Mouse (Mus musculus) gastrocnemius, adult 2 months (tissue): ENCODE measurements at regions not wholly inside any gene's neighbourhood (a gene's known extent, or its start where the extent isn't known, plus 50 kb on each side); places are given as distances from the start of the nearest gene placed in this dataset.

Experiments
- DNase-seq: peaks from one replicate; pipeline ENCODE4 v3.0.0; 2022
- H3K27ac ChIP-seq: fragments of 200-600 bp; 2 replicates; pipeline ENCODE4 v1.8.1; 2022; ENCODE audit warnings: mild to moderate bottlenecking
- H3K4me3 ChIP-seq: fragments of 200-600 bp; 2 replicates; pipeline ENCODE4 v1.8.1; 2022; ENCODE audit warnings: mild to moderate bottlenecking, moderate library complexity
- CTCF ChIP-seq: fragments of 200-600 bp; IDR thresholded peaks from 2 replicates; pipeline ENCODE4 v1.8.1; 2022; ENCODE audit warnings: antibody characterized with exemption, mild to moderate bottlenecking, moderate library complexity
- intact Hi-C: fragments of 180-260 bp; cut with DNase I; formaldehyde crosslinking; loops from one replicate; pipeline ENCODE4 v1.15.1; 2025

GRCm38 (mm10) chr3:102636076-102636475 is 98.3 kb upstream of the Tspan2 start:
- DNase-seq, result no peak
- H3K27ac ChIP-seq, result no peak overlapping the region
- no peak overlapping the region for H3K4me3 ChIP-seq
- intact Hi-C loops, result no loop called here
- no peak for TF ChIP-seq CTCF

GRCm38 (mm10) chr3:102636674-102637073 is 97.7 kb upstream of the Tspan2 start:
- no peak for DNase-seq
- no peak overlapping the region for H3K27ac ChIP-seq
- no peak overlapping the region for H3K4me3 ChIP-seq
- TF ChIP-seq CTCF, result no peak
- intact Hi-C loops, result no loop called here

GRCm38 (mm10) chr3:102644276-102644940 is 89.9 kb upstream of the Tspan2 start:
- Histone ChIP-seq H3K4me3 (no peak overlapping the region), H3K27ac (no peak overlapping the region)
- no peak for TF ChIP-seq CTCF
- intact Hi-C loops, result no loop called here
- DNase-seq, result no peak

GRCm38 (mm10) chr3:102648450-102648849 is 85.9 kb upstream of the Tspan2 start:
- no peak for TF ChIP-seq CTCF
- Histone ChIP-seq H3K27ac (no peak overlapping the region), H3K4me3 (no peak overlapping the region)
- intact Hi-C loops, result no loop called here
- DNase-seq, result no peak

DNA sequence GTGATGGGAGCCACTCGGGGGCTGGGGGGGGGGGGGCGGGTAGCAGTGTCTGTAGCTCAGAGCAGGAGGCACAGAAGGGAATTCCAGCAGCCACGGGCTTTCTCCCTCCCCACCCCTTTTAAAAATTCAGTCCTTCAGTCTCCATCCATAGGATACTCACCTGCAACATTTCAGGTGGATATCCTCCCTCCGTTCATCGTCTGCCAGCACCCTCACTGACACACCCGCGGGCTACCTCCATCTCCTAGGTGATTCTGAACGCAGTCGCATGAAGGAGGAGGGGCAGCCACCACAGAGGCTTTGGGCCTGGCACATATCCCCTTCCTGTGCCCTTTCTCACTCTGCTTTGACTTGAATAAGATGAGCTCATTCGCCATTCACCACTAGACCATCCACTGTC is 79.4 kb upstream of the Tspan2 start:
- no peak for DNase-seq
- Histone ChIP-seq H3K4me3 (no peak overlapping the region), H3K27ac (no peak overlapping the region)
- TF ChIP-seq CTCF, result no peak
- intact Hi-C loops, result no loop called here

DNA sequence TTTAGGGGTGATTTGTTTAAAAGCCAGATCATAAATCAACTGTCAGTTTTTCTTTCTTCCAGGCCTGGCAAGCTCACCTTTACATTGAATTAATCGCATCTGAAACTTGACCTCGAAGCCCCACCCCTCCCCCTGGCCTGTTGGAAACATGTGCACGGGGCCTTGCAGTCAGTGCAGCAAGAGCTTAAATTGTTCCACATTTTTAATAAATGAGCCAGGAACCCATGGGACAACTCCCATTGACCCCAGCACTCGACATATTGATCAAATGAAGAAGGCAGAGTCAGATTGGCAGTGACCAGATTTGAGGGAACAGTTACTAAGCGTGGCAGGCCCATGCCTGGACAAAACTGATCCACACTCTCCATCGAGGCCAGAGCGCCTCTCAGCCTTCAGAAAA is 77.2 kb upstream of the Tspan2 start:
- no peak for TF ChIP-seq CTCF
- intact Hi-C loops, result no loop called here

DNA sequence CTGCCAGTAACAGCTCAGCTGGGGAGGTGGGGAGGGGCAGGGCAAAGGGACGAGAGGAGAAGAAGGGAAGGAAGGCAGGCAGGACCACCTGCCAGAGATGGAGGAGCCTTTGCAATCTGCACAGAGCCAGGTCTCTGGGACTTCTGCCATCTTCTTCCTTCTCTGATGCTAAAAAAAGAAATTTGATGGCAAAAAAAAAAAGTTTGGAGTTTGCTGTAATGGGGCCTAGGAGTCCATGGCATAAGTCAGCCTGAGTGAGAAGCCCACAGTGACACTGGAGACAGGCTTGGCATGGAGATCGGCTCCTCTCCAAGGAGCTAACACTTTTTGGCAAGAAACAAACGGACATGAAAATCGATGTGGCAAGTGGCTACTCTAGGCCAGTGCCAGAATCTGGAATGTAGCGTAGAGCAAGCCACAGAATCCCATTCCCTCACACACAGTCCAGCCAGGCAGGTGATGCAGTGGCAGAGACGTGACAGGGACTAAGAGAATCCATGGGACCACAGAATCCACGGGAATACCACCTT is 76.7 kb upstream of the Tspan2 start:
- intact Hi-C loops, result no loop called here
- no peak for TF ChIP-seq CTCF
- peak; percentile 28 for DNase-seq
- Histone ChIP-seq H3K4me3 (no peak overlapping the region), H3K27ac (no peak overlapping the region)

More for the DNA sequence above, 77.2 kb upstream of the Tspan2 start:
- DNase-seq, result no peak
- H3K4me3 ChIP-seq, result no peak overlapping the region
- no peak overlapping the region for H3K27ac ChIP-seq

DNA sequence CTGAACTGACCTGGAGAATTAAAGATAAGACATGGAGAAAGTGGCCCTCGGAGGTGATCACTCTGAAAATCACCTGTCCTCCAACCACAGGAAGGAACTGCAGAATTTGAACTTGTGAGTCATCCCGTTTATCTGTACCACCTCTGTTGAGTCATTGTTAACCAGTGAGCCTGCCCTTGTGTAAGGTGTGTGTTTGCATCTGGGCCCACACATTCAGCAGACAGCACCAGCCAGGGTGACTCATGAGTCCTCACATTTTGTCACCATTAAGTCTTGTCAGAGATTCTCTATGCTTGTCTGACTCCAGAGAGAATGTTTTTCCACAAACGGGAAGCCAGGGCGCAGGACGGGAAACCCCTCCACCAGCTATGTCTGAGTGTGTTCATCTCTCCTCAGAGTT is 75.0 kb upstream of the Tspan2 start:
- DNase-seq, result no peak
- intact Hi-C loops, result no loop called here
- H3K27ac ChIP-seq, result no peak overlapping the region
- no peak for TF ChIP-seq CTCF
- H3K4me3 ChIP-seq, result no peak overlapping the region

- DNase-seq, result no peak
- no peak overlapping the region for H3K4me3 ChIP-seq
- no peak for TF ChIP-seq CTCF
- intact Hi-C loops, result no loop called here
- no peak overlapping the region for H3K27ac ChIP-seq
Measured at GRCm38 (mm10) chr3:102661296-102661695, 73.0 kb upstream of the Tspan2 start.

GRCm38 (mm10) chr3:102663711-102664110 is 70.6 kb upstream of the Tspan2 start:
- Histone ChIP-seq H3K4me3 (no peak overlapping the region), H3K27ac (no peak overlapping the region)
- DNase-seq, result no peak
- intact Hi-C loops, result no loop called here
- TF ChIP-seq CTCF, result no peak

GRCm38 (mm10) chr3:102664665-102665190 is 69.6 kb upstream of the Tspan2 start:
- H3K27ac ChIP-seq, result no peak overlapping the region
- DNase-seq, result no peak
- TF ChIP-seq CTCF, result no peak
- intact Hi-C loops, result no loop called here
- H3K4me3 ChIP-seq, result no peak overlapping the region

GRCm38 (mm10) chr3:102667796-102668195 is 66.5 kb upstream of the Tspan2 start:
- TF ChIP-seq CTCF, result no peak
- no peak for DNase-seq
- Histone ChIP-seq H3K4me3 (no peak overlapping the region), H3K27ac (peak overlapping the region; percentile 31; the same call in 1 of the 2 replicates)
- intact Hi-C loops, result no loop called here

DNA sequence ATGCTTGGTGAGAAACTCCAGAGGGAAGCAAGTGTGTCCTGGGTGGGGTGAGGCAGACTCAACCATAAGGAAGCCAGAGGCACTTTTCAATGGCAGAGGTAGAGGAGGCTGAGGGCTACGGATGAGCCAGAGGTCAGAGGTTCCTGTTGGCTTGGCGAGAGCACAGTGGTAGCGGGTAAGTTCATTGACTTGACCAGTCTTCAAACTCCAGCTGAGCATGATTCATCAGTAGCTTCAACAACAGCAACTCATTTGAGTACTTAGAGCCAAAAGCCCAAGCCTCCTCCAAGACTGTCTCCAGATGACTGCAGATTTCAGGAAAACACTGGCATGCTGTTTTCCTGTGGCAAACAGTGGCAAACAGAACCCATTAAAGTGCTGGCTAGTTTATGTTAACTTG is 65.8 kb upstream of the Tspan2 start:
- Histone ChIP-seq H3K4me3 (no peak overlapping the region), H3K27ac (peak overlapping the region; percentile 56)
- DNase-seq, result peak; percentile 37
- intact Hi-C loops, result no loop called here
- no peak for TF ChIP-seq CTCF

DNA sequence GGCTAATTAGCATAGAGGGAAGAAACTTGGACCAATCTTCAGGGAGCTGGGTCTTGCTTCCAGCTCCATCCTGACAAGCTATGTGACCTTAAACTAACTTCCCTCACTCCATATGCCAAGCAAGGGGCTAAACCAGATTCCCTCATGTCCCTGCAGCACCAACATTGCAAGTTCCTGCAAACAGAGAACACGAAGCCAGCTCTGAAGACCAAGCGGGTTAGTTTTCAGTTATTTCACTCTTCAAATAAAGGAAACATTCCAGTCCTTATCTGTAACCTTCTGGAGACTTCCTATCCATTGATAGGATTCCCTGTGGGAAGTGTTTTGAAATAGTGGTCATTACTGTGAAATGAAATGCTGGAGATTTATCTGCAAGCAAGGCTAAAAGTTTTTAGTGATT is 64.4 kb upstream of the Tspan2 start:
- no peak for DNase-seq
- Histone ChIP-seq H3K27ac (peak overlapping the region; percentile 17; the same call in 1 of the 2 replicates), H3K4me3 (no peak overlapping the region)
- intact Hi-C loops, result no loop called here
- TF ChIP-seq CTCF, result no peak
